Mouse (Mus musculus): ENCODE data around the gene Ikbke. TPM values are rescaled to one million over a fixed set of nuclear protein-coding genes. Genes with fewer than 3 reads are reported as not detected.

The Ikbke gene
- total and polyA plus RNA-seq, 2 experiments = 15.6 to 20.7 TPM

- DNase-seq (ENCODE audit: extremely low read depth, low read depth, low spot score) = peak; percentile 69
- Histone ChIP-seq H3K27ac (replicated peaks; ENCODE audit: insufficient read depth, low read depth, low read length) (peak overlapping the region; percentile 19; the same call in 1 of the 2 replicates), H3K4me1 (ENCODE audit: control insufficient read depth, insufficient read depth, low read length) (peaks cover 11% of the 10 kb centered on the region), H3K27me3 (ENCODE audit: control insufficient read depth, insufficient read depth, low read length) (no peaks in the 10 kb centered on the region), H3K36me3 (ENCODE audit: control insufficient read depth, insufficient read depth, low read length) (no peaks in the 10 kb centered on the region), H3K9ac (ENCODE audit: low read depth, low read length) (no peak overlapping the region), H3K4me3 (ENCODE audit: insufficient read depth, low read depth, low read length) (no peak overlapping the region), H3K79me2 (ENCODE audit: control insufficient read depth, insufficient read depth, low read length) (no peaks in the 10 kb centered on the region; the same call in 1 of the 2 replicates)
- no peak for TF ChIP-seq CTCF (IDR thresholded peaks at IDR 0.05; ENCODE audit: low read depth, low read length)
- TF ChIP-seq POLR2A (IDR thresholded peaks at IDR 0.05; ENCODE audit: extremely low read depth, insufficient read depth, low read length) = no peak
- WGBS = 34% methylated on average over 5 of the region's 5 CpGs
Measured at GRCm38 (mm10) chr1:131206342-131206741, 73.1 kb downstream of the Ikbke start.

GRCm38 (mm10) chr1:131204461-131204860 lies 74.9 kb downstream of the Ikbke start:
- H3K27ac ChIP-seq (replicated peaks; ENCODE audit: insufficient read depth, low read depth, low read length) = no peak overlapping the region
- WGBS = 86% methylated on average over 8 of the region's 8 CpGs
- H3K79me2 ChIP-seq (ENCODE audit: control insufficient read depth, insufficient read depth, low read length) = no peaks in the 10 kb centered on the region; the same call in 1 of the 2 replicates
- no peak overlapping the region for H3K9ac ChIP-seq (ENCODE audit: low read depth, low read length)
- H3K27me3 ChIP-seq (ENCODE audit: control insufficient read depth, insufficient read depth, low read length) = no peaks in the 10 kb centered on the region
- peaks cover 11% of the 10 kb centered on the region for H3K4me1 ChIP-seq (ENCODE audit: control insufficient read depth, insufficient read depth, low read length)
- TF ChIP-seq POLR2A (IDR thresholded peaks at IDR 0.05; ENCODE audit: extremely low read depth, insufficient read depth, low read length) (no peak), CTCF (IDR thresholded peaks at IDR 0.05; ENCODE audit: low read depth, low read length) (no peak)
- no peak overlapping the region for H3K4me3 ChIP-seq (ENCODE audit: insufficient read depth, low read depth, low read length)
- DNase-seq (ENCODE audit: extremely low read depth, low read depth, low spot score) = no peak
- no peaks in the 10 kb centered on the region for H3K36me3 ChIP-seq (ENCODE audit: control insufficient read depth, insufficient read depth, low read length)

Other genes starting within 250 kb of the Ikbke start
- gene Mapkapk2, start 181.8 kb downstream of the Ikbke start, total RNA-seq (2014; rRNA removed) = 29.5 and 30.0 TPM in 2 replicates
- 45.1 and 45.4 TPM in 2 replicates for gene Mapkapk2, start 181.8 kb downstream of the Ikbke start, polyA plus RNA-seq (2012; rRNA removed)
- gene Dyrk3, start 141.3 kb downstream of the Ikbke start, total RNA-seq (2014; rRNA removed) = 0.87 and 1.3 TPM in 2 replicates
- 0.50 and 0.73 TPM in 2 replicates for gene Dyrk3, start 141.3 kb downstream of the Ikbke start, polyA plus RNA-seq (2012; rRNA removed)
- gene Eif2d, start 126.4 kb downstream of the Ikbke start, total RNA-seq (2014; rRNA removed) = 20.9 and 25.6 TPM in 2 replicates
- gene Eif2d, start 126.4 kb downstream of the Ikbke start, polyA plus RNA-seq (2012; rRNA removed) = 24.0 and 28.9 TPM in 2 replicates
- gene Rassf5, start 34.3 kb downstream of the Ikbke start, total RNA-seq (2014; rRNA removed) = 3.4 and 5.6 TPM in 2 replicates
- 6.1 and 8.4 TPM in 2 replicates for gene Rassf5, start 34.3 kb downstream of the Ikbke start, polyA plus RNA-seq (2012; rRNA removed)
- 6.6 and 10.6 TPM in 2 replicates for gene Srgap2, start 247.7 kb upstream of the Ikbke start, total RNA-seq (2014; rRNA removed)
- 5.8 and 7.4 TPM in 2 replicates for gene Srgap2, start 247.7 kb upstream of the Ikbke start, polyA plus RNA-seq (2012; rRNA removed)
- gene Fam72a, start 248.3 kb upstream of the Ikbke start, total RNA-seq (2014; rRNA removed) = 0.65 and 1.0 TPM in 2 replicates
- 0.19 and 0.24 TPM in 2 replicates for gene Fam72a, start 248.3 kb upstream of the Ikbke start, polyA plus RNA-seq (2012; rRNA removed)